Mouse (Mus musculus): ENCODE data around the gene Hspa12a.

The Hspa12a gene

DNA sequence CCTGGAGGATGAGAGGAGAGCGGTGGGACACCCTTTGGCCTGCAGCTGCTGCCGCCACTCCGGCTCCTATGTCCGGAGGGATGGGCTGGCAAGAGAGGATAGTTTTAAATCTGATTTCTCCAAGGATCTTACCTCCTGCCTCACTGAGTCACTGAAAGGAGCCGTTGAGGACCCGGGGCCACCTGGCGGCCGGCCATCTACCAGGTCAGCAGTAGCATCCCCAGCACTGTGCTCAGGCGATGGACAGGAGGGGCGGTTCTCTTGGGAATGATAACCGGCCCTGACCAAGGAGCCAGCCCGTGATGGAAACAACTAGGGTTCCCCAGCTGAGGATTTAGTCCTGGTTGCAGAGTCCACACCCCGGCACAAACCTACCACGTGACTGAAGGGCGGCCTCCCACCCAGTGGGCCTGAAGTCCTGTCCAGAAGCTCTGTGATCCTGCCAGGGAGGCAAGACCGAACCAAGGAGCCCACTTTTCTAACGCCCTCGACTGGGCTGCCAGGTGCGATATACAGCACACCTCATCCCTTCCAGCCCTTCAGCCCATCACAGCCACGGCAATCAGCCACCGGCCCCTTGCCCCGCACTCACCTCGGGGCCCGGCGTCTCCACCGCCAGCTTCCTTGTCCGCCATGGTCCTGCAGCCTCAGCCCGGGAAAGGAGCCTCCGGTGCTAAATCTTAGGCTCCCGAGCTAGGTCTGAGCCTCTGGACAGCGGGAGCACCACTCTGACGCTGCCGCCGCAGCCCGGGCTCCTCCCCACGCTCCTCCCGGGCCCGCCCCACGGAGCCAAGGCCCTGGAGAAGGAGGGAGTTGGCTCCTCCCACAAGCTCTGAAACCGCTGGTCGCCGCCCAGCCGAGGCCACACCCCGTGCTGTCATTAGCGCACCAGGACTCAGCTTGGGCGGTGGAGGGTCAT is 82.9 kb downstream of the Hspa12a start:
- peak; percentile 54 to 55 for DNase-seq (ENCODE audit: low spot score in 2 of 2)

DNA sequence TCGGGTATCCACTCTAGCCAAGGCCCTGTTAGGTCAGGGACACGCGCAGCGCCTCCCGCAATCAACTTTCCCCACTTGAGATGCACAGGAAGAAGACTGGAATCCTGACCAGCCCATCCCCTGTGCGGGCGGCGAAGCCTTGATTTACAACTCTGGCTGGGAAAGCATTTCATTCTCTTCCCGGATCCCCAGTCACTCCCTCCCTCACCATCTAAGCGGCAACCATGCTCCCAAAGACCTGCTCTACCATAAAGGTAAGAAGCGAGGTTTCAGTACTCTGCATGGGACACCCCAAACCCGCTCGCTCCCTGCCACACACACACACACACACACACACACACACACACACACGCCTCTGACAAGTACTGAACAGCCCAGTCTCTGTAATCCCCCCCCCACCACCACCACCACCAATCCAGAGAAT is 83.6 kb downstream of the Hspa12a start:
- DNase-seq (ENCODE audit: low spot score in 2 of 2): no peak

DNA sequence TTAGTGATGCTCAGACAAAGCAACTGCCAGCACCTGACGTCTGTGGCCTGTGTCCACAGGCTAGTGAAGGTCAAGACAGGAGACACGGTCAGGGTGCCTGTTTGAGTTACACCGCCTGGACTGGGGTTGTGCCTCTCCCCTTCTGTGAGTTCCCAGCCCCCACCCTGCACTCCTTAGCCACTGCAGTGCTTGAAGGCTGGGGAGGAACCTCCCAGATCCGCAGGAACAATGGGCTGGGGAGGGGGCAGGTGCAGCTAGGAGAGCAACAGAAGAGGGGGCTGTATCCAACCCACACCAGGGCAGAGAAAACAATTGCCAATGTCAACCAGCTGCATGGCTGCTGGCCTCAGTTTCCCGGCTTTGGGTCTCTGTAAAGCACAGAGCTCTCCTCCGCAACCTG is 84.1 kb downstream of the Hspa12a start:
- DNase-seq (ENCODE audit: low spot score in 2 of 2): no peak

DNA sequence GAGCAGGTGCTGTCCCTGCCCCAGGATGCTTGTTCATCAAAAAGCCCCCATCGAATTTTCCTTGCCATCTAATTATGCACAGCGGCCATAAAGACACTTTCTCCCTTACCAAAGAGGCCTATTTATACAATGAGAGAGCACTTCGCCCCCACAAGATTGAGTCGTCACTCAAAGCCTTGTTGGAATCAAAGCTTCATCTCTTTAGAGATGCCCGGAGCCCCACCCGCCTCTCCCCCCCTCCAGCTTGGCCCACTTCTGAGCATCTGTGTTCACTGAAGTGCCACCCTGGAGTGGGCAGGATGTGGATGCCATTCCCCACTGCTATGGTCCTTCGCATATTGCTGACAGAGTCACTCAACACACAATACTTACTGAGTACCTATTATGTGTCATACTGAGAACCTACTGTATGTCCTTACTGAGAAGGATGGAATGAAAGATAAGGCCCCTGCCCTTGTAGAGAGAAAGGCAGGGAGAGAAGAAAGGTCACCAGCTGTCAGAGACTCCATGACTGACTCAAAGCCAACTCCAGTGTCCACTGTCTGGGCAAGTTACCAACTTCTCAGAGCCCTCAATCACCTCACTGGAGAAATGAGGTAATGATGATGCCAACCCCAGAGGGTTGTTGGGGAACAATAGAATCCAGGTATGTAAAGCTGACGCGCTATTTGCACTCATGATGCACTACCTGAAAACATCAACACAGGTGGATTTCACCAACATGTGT is 87.2 kb downstream of the Hspa12a start:
- no peak for DNase-seq (ENCODE audit: low spot score in 2 of 2)

DNA sequence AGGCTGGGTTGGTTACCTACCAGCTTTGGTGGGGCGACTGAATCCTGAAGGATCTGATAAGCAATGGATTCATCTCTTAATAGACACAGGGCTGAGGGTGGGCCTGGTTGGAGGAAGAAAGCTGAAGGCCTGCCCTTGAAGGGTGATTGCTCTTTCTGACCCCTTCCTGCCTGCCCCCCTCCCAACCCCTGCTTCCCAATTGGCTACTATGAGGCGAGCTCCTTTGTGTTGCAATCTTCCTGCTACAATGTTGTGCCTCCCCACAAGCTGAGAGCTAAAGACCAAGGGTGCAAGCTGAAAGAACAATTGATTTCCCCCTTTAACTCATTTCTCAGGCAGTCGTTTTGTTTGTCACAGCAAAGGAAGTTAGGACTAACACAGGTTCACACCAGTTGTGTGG is 88.6 kb downstream of the Hspa12a start:
- DNase-seq (ENCODE audit: low spot score in 2 of 2): no peak

DNA sequence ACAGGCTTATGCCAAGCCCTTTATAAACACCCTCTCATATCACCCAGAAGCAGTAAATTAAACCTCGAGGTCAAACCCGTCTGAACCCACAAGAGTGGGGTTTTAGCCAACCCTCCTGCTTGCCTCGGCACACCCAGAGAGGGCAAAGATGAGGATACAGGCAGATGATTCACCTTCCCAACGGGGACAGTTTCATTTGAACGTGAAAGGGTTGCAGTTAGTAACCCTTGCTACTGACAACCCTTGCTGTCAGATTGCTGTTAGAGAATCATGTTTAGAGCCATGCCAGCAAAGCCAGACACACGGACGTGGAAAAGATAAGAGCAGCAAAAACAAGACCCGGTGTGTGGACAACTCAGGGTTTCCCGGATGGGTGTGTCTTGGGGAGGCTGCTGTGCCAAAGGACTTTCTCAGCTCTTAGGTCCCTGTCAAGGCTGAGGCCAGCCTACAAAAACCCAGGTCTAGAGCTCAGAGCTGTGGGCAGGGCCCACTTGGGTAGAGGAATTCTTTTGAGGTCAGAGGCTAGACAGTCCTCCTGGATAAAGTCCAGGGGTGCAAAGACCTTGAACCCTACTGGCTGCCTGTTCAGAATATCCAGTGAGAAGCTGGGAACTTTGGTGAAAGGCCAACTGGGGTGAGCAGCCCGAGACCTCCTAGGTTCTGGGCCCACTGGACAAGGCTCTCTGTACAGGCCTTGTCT is 90.3 kb downstream of the Hspa12a start:
- no peak for DNase-seq (ENCODE audit: low spot score in 2 of 2)

DNA sequence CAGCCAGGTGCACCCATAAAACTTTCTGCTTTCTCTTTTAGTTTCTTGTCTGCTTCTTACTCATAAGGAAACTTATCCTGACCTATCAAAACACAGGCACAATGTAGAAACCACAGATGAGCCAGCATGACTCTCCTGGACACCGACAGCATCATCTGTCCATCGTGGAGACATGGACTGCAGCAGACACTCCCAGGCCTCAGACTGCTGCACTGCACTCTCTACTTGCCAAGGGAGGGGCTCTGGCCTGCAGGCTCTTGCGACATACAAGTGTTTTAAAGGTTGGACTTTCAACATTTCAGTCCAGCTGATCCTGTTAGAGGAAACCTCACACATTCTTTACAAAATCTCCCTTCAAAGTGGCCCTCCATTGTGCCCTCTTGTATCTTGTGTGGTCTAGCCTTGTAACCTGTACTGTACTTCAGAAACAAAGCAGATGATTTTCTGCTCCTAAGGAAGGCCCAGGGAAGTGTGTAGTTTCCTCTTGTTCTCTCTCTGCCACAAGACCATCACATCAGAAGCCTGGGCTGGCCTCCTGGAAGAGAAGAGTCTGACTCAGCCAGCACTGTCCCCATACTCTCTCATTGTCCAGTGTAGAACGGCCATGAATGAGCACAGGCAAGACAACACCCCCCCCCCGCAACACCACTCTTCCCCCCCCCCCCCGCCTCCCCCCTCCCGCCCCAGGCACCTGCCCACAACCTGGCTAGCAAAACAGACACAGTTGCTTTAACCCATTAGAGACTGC is 92.6 kb downstream of the Hspa12a start:
- no peak for DNase-seq (ENCODE audit: low spot score in 2 of 2)

DNA sequence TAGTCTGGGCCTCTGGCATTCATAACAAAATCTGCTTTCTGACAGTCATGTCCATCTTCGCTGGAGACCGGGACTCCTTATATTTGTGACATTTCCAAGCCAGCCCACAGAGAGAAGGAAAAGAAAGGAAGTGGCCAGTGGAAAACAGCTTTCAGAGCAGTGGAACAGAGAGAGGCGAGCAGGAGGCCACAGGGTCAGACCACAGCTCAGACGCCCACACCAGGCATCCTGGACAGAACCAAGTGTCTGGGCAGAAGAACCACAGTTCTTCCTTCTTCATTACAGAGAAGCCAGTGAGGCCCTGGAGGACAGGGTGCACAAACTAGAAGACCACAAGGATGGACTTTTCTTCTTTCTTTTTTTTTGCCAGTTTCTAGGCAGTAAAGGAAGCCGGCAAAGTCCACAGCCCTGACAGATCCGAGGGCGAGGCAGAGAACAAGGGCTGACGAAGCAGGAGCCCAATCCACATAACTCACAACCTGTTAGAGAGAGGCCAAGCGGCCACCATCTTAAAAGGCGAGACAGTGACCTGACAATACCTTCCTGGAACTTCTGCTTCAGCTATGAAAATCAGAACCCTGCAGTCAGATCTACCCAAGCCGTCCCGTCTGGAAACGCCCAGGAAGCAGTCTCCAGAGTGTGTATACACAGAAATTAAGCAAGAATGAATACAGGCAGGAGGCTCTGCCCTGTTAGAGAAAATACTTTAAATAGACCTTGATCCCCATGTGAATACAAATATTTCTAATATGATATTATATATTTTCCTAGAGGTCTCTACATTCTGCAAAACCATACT is 93.9 kb downstream of the Hspa12a start:
- no peak for DNase-seq (ENCODE audit: low spot score in 2 of 2)

DNA sequence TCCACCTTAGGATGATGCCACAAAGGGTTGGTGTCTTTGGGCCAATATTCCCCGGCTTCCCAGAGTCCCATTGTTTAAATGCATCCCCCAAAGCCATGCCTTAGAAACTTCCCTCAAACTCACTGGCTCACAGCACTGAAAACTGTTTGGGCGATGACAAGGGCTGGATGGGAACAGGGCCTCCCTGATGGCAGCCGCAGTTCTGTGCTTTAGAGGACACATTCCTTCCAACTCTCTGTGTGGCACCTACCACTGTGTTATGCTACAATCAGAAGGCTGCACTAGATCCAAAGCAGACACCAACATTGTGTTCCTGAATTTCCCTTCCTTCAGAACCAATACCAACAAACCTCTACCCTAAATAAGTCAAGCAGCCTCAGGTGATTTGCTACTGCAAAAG is 99.8 kb downstream of the Hspa12a start:
- DNase-seq (ENCODE audit: low spot score in 2 of 2): no peak

DNA sequence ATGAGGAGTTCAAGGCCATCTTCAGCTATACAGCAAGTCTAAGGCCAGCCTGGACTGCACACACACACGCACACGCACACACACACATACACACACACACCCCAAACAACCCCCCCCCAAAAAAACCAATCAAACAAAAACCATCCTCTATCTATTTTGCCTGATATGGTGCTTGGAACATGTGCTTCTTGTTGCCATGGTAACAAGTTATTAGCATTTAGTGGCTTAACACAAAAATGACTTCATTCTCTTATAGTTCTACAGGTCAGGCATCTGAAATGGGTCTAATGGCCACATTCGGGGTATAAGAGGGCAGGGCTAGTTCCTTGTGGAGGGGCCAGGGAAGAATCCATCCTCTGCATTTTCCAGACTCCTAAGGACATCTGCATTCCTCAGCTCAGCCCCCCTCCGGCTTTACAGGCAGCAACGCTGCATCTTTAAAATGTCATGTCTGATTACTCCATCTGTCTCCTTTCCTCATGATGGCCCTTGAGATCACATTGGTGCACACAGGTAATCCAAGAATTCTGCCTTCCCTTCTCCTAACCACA is 102.7 kb downstream of the Hspa12a start:
- no peak for DNase-seq (ENCODE audit: low spot score in 2 of 2)

DNA sequence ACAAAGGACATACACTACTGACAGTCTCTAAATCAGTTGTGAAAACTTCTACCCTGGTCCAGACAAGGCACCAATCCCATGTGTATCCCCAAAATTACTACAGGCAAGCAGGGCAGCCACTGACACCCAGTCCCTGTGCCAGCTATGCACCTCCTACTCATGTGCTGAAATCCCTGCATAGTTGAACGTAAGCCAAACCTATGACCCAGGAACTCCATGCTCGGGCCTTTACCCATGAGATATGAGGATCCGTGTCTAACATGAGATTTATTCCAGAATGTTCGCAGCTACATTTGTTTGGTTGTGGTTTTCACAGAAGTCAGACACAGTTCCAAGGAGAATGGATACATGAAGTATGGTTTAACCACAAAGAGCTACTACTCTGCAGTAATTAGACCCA is 103.6 kb downstream of the Hspa12a start:
- DNase-seq (ENCODE audit: low spot score in 2 of 2): no peak

DNA sequence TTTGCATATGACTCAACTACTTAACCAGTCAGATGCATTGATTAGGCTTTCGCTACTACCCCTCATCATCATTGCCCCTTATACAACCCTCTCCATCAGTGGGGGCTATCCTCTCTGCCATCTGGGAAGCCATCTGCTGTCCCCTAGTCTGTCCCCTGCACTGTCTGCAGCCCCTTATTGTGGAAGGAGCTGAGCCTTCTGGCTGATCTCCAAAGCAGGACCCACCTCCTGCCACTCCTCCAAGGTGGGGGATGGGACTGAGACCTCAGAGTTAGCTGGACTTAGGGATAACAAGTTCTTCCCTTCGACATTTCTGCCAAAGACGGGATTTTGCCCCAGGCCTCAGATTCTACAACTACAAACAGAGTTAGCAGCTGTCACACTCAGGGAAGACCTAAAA is 104.1 kb downstream of the Hspa12a start:
- no peak for DNase-seq (ENCODE audit: low spot score in 2 of 2)

DNA sequence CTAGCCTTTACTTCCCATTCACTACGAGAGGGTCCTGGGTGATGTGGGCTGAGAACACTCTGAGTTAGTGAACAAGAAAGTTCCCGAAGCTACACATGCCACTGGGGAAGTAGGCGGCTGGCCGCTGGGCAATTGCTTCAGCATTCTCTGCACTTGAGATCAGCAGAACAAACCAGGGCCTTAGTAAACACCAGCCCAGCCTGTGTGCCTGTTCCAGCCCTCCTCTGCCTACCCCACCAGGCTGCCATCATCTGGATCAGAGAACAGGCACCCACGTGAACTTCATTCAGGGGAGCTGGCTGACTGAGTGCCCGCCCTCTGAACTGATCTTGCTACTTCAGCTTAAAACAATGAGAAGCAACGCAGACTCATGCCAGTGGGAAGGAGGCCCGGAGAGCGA is 104.7 kb downstream of the Hspa12a start:
- DNase-seq (ENCODE audit: low spot score in 2 of 2): no peak

DNA sequence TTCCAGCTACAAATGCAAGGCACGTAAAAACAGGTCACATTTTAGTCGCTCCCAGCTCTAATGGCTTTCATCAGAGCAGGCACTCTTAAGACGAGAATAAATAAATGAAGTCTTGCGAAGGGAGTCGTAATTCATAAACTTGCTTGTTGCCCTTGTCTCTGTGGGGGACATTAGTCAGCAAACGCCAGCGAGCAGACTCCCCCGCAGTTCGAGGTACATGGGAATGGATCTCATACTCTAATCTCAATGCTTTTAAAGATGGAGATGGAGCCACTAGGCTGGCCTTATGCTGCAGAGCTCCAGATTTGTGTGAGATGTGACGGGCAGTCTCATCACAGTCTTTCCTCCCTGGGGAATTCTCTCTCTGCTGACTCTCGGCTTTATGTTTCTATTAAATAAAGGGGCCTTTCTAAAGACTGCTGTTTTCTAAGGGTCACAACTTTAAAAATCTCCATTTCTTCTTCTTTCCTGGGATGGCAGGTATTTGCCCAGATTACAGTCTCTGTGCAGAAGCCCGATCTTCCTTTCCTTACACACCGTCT is 109.7 kb downstream of the Hspa12a start:
- DNase-seq (ENCODE audit: low spot score in 2 of 2): peak; percentile 9 to 19

DNA sequence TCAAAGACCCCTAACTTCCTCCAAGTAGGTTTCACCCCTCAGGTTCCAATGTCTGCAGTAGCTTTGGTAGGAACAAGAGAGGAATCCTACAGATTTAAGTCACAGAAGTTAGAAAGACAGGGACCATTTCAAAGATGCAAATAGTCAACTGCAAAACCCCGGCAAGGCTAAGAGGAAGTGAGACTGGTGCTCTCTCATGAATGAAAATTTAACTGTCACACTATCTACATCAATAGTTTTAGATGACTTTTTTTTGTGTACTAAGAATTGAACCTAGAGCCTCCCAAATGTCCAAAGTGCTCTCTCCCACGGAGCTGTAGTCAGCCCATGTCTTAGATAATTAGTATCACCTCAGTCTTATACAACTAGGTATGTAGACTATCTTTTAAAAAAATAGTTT is 110.5 kb downstream of the Hspa12a start:
- peak; percentile 47 to 51 for DNase-seq (ENCODE audit: low spot score in 2 of 2)

DNA sequence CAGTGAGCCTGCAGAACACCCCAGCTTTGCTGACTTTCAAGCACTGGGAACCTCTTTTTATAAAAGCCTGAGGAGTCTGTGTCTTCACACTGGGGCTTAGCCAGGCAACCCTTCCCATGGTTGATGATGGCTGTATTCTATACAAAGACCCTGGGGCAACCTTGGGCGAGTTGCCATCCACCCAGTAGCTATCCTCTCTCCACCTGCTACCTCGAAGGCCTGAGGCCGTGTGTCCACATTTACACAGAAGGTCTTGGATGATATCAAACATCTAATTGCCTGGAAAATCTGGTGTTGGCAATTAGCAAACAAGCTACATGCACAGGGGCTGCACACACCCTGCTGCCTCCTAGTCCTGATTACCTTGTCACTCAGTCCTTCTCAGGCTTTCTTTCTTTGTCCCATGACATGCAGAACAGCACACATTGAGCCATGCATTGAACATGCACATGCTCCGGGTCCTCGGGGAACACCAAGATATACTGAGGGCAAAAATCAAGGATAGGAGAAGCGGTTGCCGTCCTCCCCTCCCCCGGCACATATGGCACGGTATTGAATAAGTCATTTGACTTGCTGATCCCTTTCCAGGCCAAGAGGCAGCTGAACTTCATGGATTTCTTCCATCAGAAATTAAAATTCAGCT is 112.1 kb downstream of the Hspa12a start:
- DNase-seq (ENCODE audit: low spot score in 2 of 2): no peak

DNA sequence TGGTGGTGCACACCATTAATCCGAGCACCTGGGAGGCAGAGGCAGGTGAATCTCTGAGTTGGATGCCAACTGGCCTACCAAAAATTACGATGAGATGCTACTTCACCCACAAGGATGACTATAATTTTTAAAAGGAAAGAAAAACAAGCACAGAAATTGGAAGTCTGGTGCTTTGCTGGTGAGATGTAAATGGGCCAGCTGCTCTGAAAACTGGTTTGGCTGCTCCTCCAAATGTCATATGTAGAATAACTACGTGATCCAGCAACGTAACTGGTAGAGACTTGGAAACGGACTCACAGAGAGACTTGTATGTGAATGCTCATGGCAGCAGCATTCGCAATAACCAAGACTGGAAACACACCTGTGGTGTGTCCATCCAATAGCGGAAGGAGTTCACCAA is 113.3 kb downstream of the Hspa12a start:
- DNase-seq (ENCODE audit: low spot score in 2 of 2): no peak

DNA sequence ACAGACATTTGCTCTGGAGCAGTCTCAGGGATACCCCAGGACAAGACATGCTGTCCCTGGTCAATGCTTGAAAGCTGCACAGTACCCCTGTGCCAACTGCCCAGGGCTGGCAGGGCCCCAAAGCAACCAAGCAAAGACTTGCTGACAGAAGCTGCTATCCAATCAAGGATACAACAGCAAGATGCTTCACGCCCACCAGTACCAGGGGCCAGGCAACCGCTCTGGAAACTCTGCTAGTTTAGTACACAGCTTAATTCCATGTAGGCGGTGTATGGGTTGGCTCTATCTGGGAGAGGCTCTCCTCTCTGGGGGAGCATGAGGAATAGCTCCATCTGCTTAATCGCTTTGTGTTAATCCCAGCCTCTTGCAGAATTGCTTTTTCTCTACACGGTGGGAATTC is 113.9 kb downstream of the Hspa12a start:
- DNase-seq (ENCODE audit: low spot score in 2 of 2): no peak

DNA sequence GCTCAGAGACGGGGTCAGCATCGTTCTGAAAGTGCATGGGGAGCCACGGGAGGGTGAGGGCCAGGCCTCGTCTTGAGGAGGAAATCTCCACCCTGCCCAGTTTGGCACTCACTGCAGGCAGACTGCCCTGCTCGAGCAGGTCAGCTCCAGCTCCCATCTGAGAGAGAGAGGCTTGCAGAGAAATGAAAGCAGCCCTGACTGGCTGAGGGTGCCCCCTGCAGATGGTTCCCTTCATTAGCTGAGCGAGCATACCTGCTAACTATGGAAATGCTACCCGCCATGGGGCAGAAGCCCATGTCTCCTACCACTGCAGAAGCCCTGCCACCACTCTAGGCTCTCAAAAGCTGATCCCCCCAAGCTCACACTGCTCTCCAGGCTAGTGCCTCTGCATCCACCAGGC is 115.8 kb downstream of the Hspa12a start:
- DNase-seq (ENCODE audit: low spot score in 2 of 2): no peak

DNA sequence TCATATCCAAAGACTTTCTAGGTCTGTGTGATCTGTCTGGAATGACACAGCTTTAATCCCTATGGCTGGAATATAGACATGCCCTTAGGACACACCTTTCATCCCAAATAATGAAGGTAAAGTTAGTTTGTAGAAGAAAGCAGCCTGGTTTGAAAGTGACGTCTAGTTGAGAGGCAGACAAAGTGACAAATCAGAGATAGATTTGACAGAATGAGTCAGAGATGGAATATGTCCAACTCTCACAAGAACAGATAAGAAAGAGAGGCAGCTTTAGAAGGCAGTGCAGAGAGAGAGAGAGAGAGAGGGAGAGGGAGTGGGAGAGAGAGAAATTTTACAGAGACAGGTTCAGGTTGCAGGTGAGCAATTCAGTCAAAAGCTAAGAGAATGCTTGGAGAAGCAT is 119.1 kb downstream of the Hspa12a start:
- no peak for DNase-seq (ENCODE audit: low spot score in 2 of 2)

All from spleen, postnatal 36 days (tissue).